Mouse (Mus musculus) left cerebral cortex, adult 11 months (tissue): ENCODE measurements around the gene Ccdc183.

Source experiments
- DNase-seq: peaks from one replicate; pipeline ENCODE4 v3.0.0; 2022; ENCODE audit warnings: low spot score

Ccdc183 gene

GRCm38 (mm10) chr2:25617578-25617977, at the start of gene Ccdc183:
Gene Ccdc183, minus strand, starts transcription at chr2:25617678.
- no peak for DNase-seq

- no peak for DNase-seq
These were observed 49.0 kb upstream of the Ccdc183 start for GRCm38 (mm10) chr2:25666516-25666915.

GRCm38 (mm10) chr2:25664125-25664524, 46.6 kb upstream of the Ccdc183 start:
- no peak for DNase-seq

- DNase-seq, result no peak
These were observed 46.0 kb upstream of the Ccdc183 start for GRCm38 (mm10) chr2:25663511-25663910.

GRCm38 (mm10) chr2:25661245-25661970, 43.9 kb upstream of the Ccdc183 start:
- DNase-seq, result no peak

GRCm38 (mm10) chr2:25660279-25660678, 42.8 kb upstream of the Ccdc183 start:
- no peak for DNase-seq

- no peak for DNase-seq
These were observed 40.2 kb upstream of the Ccdc183 start, which contains the start of gene Lcn5 for GRCm38 (mm10) chr2:25657652-25658051. Gene Lcn5, plus strand, starts transcription at chr2:25657952.

- no peak for DNase-seq
These were observed 39.8 kb upstream of the Ccdc183 start for GRCm38 (mm10) chr2:25657246-25657645.

- DNase-seq, result no peak
These were observed 39.2 kb upstream of the Ccdc183 start for GRCm38 (mm10) chr2:25656691-25657090.

GRCm38 (mm10) chr2:25654502-25654901, 37.0 kb upstream of the Ccdc183 start:
- DNase-seq, result no peak

GRCm38 (mm10) chr2:25652902-25653301, 35.4 kb upstream of the Ccdc183 start, which contains the start of gene Lcn8:
Gene Lcn8, plus strand, starts transcription at chr2:25653120.
- no peak for DNase-seq

- DNase-seq, result no peak
These were observed 22.4 kb upstream of the Ccdc183 start for GRCm38 (mm10) chr2:25639890-25640289.

GRCm38 (mm10) chr2:25634046-25634445, 16.6 kb upstream of the Ccdc183 start:
- DNase-seq, result no peak

- DNase-seq, result no peak
These were observed 16.1 kb upstream of the Ccdc183 start for GRCm38 (mm10) chr2:25633616-25634015.

GRCm38 (mm10) chr2:25628738-25629137, 11.3 kb upstream of the Ccdc183 start:
- DNase-seq, result no peak

GRCm38 (mm10) chr2:25627811-25628210, 10.3 kb upstream of the Ccdc183 start, which contains the start of gene Fcna:
Gene Fcna, minus strand, starts transcription at chr2:25628030.
- no peak for DNase-seq

- no peak for DNase-seq
These were observed 8.5 kb upstream of the Ccdc183 start for GRCm38 (mm10) chr2:25625986-25626385.

GRCm38 (mm10) chr2:25621229-25622200, 4.0 kb upstream of the Ccdc183 start, which contains the start of gene Tmem141:
Gene Tmem141, minus strand, starts transcription at chr2:25622005.
- DNase-seq, result peak; percentile 73

- no peak for DNase-seq
These were observed 3.4 kb upstream of the Ccdc183 start for GRCm38 (mm10) chr2:25620852-25621228.

- no peak for DNase-seq
These were observed 2.9 kb upstream of the Ccdc183 start for GRCm38 (mm10) chr2:25620386-25620785.

GRCm38 (mm10) chr2:25616398-25616797, 1.1 kb downstream of the Ccdc183 start:
- no peak for DNase-seq

GRCm38 (mm10) chr2:25608671-25609070, 8.8 kb downstream of the Ccdc183 start:
- DNase-seq, result no peak
